Mouse (Mus musculus): ENCODE data around the gene Tnrc6c. TPM values are rescaled to one million over a fixed set of nuclear protein-coding genes. Genes with fewer than 3 reads are reported as not detected.
"Not testable (repeated sequence)": the region's sequence is repeated elsewhere in the genome, so short reads cannot be mapped to it uniquely, and the experiment has no call there.

The Tnrc6c gene
- total RNA-seq, 2 experiments from 2014 or later = 53.4 to 55.2 TPM

DNA sequence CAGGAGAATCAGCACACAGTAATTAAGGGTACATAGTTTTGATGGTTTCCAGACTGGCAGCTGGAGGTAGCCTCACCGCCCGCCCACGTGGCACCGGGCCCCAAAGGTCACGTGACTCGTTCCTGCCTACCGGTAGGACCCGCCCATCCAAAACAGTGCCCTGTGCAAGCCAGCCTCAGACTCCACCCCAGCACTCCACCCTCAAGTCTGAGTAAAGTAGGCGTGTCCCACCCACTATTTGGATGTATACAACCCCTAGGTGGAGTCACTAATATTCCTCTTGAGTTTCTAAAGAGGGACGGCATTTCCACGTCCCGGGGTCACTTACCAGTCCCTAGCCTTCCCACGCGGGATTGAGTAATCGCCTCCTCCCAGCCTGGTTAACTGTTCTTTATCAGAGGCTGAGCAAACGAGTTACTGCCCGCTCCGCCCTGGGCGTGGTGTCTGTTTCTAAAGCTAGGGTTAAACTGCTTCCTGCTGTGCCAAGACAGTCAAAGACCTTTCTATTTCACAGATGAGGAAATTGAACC is 126.6 kb downstream of the Tnrc6c start:
- no peak for DNase-seq (ENCODE audit: low spot score in 2 of 2)
- intact Hi-C loops (cut with DNase I) = no loop called here

DNA sequence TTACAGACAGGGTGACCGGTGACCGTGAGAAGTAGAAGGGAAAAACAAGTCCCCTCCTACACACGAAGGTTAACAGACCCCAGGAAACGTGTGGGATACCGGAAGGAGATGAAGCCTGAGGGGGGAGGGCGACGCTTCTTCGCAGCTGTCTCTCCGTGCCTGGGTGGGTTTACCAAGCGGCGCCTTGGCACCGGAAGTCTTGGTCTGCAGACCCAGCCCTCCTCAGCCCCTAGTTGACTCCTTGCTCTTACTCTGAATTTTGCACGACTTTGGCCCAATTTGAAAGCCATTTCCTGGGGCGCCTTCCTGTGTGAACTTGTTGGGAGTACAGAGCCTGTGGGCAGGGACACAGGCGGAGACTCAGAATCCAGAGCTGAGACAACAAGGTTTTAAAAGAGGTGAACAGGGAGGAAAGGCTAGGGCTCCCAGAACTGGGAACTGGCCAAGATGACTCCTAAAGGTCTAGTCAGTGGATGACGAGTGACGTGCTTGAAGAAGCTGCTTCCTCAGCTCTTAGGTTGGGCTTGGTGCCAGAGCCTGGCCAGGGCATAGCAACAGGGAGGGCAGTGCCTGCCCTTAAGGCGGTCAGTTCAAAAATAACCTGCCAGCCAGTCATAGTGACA is 127.2 kb downstream of the Tnrc6c start:
- intact Hi-C loops (cut with DNase I) = no loop called here
- no peak for DNase-seq (ENCODE audit: low spot score in 2 of 2)

DNA sequence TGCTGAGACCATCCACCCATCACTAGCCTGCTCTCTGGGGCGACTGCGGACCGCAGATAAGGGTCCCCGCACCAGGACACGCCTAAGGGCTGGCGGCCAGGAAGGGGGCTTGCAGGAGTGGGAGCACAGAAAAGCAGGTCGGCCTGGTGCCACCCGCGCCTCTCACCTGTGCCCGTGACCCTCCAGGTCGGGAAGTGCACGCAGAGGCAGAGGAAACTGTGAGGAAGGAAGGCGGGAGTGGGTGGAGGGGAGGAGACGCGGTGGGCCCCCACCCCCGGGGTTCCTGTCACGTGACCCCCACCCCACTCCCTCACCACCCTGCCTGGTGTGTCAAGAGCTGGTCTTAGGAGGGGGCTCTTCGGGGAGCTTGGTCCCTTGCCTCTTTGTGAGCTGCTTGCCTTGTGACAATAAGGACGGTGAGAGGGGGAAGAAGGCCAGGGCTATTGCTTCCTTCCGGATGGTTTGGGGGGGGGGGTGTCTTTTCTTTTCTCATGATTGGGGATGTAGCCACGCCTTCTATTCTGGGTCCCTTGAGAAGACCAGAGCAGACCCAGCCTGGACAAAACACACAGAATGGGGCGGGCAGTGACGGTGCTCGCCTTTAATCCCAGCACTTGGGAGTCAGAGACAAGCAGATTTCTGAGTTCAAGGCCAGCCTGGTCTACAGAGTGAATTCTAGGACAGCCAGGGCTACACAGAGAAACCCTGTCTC is 128.1 kb downstream of the Tnrc6c start, which contains the start of the genes Tmc8 and Tmc6:
Gene Tmc8 (plus strand): TSS at position 84 of the 712 bp plus-strand sequence.
Gene Tmc6 (minus strand): TSS at position 206 of the 712 bp plus-strand sequence.
- intact Hi-C loops (cut with DNase I) = no loop called here
- no peak for DNase-seq (ENCODE audit: low spot score in 2 of 2)

DNA sequence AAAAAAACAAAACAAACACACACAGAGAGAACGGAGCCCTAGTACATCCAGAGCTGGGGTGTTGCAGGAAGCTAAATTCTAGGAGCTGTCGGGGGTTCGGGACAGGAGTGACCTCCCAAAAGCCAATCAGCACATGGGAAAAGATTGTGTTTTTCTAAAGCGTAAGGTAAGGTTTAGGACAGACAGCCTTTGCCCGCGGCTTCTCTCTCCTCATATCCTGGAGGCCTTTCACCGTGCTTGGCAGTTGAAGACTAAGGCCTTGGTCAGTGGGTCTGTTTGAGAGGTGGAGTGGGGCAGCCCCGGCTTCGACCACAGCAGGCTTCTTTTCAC is 128.6 kb downstream of the Tnrc6c start:
- intact Hi-C loops (cut with DNase I) = no loop called here
- no peak for DNase-seq (ENCODE audit: low spot score in 2 of 2)

DNA sequence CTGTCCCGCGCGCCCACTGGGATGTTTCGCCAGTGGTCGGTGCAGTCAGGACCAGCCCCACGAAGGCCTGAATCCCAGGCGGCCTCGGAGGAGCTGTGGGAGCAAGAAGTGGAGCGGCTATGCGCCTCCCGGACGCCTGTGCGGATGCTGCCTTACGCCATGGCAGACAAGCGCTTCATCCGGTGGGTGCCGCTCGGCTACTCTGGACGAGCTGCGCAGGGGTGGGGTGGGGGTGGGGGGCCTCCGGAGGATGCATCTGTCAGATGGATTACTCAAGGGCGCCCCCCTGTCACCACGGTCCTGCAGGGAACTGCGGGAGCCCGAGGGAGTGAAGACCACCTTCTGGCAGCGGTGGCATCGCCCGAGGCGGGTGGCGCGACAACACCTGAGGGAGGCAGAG is 129.0 kb downstream of the Tnrc6c start:
- intact Hi-C loops (cut with DNase I) = no loop called here
- no peak for DNase-seq (ENCODE audit: low spot score in 2 of 2)

DNA sequence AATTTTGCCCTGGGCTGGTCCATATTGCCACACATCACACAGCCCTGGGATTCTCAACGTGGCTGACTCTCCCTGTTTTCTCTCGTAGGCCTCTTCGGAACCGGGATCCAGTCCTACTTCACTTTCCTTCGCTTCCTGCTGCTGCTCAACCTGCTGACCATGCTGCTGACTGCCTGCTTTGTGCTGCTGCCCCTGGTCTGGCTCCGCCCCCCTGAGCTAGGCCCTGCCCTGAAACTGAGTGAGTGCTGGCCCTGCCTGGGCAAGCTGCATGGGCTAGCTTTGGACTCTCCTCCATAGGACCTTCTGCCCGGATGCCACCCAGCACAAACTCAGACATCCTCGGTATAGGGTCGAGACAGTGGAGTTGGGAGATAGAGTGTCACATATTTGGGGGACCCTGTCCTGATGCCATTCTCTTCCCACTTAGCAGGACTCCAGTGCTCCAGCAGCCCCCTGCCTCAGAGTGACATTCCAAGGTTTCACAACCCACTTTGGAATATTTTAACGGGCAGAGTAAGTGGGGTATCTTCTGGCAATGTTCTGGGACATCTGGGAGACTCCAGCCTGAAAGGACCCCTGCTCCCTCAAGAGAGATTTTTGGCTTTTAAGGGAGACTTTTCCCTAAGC is 129.7 kb downstream of the Tnrc6c start:
- no peak for DNase-seq (ENCODE audit: low spot score in 2 of 2)
- intact Hi-C loops (cut with DNase I) = no loop called here

DNA sequence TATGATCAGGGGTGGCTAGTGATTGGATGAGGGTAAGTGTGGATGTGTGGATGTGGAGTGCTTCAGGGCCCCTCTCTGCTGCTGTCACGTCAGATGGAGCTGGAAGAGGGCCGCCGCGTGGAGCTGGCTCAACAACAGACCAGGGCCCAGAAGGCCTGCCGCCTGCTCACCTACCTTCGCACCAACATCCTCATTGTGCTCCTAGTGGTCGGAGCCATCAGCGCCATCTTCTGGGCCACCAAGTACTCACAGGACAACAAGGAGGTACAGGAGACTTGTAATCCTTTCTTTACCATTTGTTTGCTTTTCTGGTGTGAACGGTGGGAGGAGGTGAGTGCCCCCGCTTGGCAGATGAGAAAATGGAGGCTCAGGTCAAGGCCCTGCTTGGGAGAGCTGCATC is 132.2 kb downstream of the Tnrc6c start:
- intact Hi-C loops (cut with DNase I) = loop anchor here (2.0 kb wide), 1 partner anchor 77 kb away; no protein-coding TSS in a partner anchor
- peak in 1 of 2 experiments; percentile 65 for DNase-seq (ENCODE audit: low spot score in 2 of 2)

DNA sequence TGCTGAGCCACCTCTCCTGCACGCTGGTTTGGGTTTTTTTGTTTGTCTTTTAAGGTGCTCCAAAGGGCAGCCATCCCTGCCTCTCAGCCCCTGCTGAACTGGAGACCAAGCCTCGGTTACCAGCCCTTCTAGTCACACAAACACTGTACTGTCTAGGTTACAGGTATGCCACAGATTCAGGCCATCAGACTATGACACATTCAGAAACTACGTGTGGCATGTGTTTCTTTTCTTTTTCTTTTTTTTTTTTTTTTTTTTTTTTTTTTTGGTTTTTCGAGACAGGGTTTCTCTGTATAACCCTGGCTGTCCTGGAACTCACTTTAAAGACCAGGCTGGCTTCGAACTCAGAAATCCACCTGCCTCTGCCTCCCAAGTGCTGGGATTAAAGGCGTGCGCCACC is 134.4 kb downstream of the Tnrc6c start:
- DNase-seq (ENCODE audit: low spot score in 2 of 2); intact Hi-C loops (cut with DNase I): not testable (repeated sequence)

DNA sequence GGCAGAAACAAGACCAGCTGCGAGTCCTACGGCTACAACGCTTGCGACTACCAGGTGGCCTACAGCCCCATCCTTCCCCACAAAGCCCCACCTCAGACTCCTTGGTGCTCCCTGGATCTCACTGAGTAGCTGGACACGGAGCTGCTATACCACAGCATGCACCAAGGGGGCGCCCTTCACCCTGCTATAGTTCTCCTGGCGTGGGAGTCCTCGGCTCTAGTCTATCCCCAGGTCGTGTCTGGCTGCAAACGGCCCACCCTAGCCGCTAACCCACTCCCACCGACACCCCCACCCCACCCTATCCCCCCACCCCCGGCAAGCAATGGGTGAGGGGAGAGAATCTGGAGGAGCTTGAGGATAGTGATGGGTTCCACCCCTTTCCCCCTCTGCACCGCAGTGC is 136.2 kb downstream of the Tnrc6c start:
- intact Hi-C loops (cut with DNase I) = loop anchor here (1.0 kb wide), 1 partner anchor 34 kb away; no protein-coding TSS in a partner anchor
- peak in 1 of 2 experiments; percentile 66 for DNase-seq (ENCODE audit: low spot score in 2 of 2)

DNA sequence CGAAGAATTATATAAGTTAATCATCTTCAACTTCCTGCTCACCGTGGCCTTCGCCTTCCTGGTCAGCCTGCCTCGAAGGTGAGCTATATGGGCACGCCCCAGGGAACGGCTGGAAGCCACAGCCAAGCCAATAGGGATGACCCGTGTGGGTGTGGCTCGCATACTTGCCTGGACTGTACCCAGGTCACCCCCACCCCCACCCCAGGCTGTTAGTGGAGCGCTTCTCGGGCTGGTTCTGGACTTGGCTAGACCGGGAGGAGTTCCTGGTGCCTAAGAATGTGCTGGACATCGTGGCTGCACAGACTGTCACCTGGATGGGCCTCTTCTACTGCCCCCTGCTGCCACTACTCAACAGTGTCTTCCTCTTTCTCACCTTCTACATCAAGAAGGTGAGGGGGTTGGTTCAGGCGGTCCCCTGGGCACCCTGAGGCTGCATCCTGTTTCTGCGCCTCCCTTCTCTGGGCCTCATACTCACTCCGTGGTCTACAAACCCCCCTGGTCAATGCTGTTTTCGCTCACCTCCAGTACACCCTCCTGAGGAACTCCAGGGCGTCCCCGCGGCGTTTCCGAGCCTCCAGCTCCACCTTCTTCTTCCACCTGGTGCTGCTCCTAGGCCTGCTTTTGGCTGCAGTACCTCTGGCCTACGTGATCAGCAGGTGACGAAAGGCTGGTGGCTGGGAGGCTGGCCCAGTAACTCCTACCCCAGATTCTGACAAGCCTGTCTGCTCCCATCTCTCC is 136.8 kb downstream of the Tnrc6c start:
- intact Hi-C loops (cut with DNase I) = loop anchor here (1.0 kb wide), 1 partner anchor 33 kb away; no protein-coding TSS in a partner anchor
- no peak for DNase-seq (ENCODE audit: low spot score in 2 of 2)

DNA sequence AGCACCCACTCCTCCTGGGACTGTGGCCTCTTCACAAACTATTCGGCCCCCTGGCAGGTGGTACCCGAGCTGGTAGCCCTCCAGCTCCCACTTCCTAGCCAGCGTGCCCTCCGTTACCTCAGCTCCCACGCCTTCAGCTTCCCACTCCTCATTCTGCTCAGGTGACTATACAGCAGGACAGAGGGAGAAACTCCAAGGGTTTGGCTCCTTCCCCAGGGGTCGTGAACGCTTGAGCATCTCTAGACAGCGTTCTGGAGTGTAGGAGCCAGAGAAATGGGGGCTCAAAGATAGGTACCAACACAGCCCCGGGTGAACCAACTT is 137.3 kb downstream of the Tnrc6c start:
- intact Hi-C loops (cut with DNase I) = no loop called here
- no peak for DNase-seq (ENCODE audit: low spot score in 2 of 2)

DNA sequence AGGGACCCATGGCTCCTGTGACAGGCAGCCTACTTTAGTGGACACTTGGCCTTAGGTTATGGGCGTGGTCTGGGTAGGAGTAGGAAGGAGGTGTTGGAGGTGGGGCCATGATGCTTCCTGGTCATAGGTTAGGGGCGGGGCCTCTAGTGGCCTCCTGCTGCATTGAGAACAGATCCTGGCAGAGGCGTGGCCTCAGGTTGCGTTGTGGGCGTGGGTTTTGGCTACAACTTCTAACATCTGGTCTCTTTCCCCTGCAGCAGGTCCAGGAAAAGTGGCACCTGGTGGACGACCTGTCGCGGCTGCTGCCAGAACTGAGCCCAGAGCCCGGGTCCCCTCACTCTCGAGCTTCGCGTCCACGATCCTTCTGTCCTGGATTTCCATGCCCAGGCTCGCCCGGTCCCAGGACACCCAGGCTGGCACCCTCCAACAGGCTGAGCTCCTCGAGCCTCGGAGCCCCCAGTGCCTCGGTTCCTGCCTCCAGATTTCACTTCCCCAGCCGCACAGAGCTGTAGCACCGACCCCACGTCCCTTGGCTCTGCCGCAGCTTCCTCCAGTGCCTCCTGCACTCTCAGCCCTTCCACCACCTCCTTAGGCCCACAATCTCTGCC is 138.3 kb downstream of the Tnrc6c start:
- intact Hi-C loops (cut with DNase I) = no loop called here
- no peak for DNase-seq (ENCODE audit: low spot score in 2 of 2)

DNA sequence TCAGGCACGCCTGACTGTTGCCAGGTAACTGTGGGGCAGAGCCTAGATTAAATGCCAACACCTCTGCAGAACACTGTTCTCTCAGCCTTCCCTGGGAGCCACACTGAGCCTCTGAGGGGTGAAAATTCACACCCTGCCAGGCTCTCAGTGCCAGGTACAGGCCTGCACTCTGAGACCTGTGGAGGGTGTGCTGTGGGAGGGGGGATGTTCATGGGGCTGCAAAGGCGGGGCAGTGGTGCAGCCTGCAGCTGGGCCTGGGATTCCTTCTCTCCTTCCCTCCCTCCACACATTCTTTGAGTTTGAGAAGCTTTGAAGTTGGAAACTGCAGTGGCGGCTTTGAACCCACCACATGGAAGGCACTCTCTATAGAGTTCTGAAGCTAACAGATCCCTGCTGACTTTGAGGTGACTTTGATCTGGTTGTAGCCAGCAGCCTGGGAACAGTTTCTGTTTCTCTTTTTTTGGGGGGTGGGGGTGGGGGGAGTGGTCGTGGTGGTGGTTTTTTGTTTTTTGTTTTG is 140.0 kb downstream of the Tnrc6c start:
- intact Hi-C loops (cut with DNase I) = no loop called here
- no peak for DNase-seq (ENCODE audit: low spot score in 2 of 2)

DNA sequence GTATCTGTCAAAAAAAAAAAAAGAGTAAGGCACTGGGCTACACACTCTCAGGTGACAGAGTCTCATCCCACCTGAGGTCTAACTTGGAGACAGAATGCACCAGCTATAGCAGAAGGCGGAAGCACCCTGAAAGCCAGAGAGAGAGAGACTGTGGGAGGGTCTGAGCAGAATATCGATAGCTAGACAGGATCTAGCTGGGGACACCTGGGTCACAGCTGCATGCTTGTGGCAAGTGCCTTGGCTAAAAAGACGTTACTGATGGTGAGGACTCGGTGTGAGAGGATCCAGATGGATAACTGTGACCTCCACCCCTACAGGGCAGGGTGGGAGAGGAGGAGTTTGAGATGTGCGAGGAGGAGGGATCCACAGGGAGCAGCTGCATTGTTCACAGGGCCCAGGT is 142.9 kb downstream of the Tnrc6c start:
- DNase-seq (ENCODE audit: low spot score in 2 of 2) = no peak
- intact Hi-C loops (cut with DNase I) = no loop called here

DNA sequence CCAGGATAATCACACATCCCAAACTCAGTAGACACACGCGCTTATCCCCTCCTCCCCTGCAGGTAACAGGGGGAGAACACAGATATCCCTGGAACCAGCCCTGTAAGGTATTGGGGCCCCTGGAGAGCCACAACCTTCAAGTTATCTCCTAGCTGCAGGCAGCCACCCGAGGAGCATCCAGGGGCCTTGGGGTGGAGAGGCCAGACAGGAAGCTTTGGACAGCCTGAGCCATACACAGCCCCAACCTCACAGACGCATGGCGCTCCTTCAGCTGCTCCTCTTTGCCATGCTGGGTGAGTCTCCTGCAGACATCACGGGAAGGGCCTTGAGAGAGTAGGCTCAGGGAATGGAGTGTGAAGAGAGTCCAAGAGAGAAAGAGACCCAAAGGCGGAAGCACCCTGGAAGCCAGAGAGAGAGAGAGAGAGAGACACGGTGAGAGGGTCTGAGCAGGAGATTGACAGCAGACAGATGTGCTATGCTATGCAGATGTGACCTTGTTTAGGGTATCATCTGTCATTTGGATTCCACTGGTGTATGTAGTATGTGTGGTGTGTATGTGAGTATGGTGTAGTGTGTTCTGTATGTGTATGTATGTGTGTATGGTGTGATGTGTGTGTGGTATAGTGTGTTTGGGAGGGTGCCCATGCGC is 143.5 kb downstream of the Tnrc6c start, which contains the start of gene 6030468B19Rik:
Gene 6030468B19Rik (plus strand): TSS at position 150 of the 649 bp plus-strand sequence.
- no peak for DNase-seq (ENCODE audit: low spot score in 2 of 2)
- intact Hi-C loops (cut with DNase I) = no loop called here

DNA sequence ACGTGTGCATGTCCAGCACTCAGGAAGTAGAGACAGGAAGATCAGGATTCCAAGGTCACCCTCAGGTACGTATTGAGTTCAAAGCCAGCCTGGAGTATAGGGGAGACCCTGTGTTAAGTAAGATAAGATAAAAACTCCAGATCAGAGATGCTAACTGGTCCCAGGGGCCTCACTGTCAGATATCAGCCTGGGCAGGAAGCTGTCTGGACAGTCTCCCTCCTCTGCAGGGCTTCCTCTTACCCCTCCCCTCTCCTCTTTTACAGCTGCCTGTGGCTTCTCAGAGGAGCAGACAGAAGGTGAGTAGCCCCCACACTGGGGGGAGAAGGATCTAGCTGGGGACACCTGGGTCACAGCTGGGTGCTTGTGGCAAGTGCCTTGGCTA is 144.1 kb downstream of the Tnrc6c start:
- DNase-seq (ENCODE audit: low spot score in 2 of 2) = no peak
- intact Hi-C loops (cut with DNase I) = no loop called here

DNA sequence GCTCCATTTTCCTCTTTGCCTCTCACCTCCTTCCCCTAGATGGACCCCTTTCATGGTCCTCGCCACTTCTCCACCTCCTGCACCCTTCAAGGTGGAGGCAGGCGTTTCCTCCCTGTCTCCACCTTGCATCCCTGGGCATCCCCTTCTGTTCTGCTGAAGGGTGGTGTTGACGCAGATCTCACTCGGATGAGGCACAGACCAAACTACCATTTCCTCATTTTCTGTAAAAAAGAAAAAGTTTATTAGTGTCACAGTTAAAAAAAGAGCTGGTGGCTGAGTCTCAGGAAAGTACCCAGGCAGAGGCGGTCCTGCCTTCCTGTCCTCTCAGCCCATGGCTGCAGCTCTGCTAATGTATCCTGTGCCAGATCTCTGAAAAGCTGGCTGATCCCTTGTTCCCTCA is 145.1 kb downstream of the Tnrc6c start:
- DNase-seq (ENCODE audit: low spot score in 2 of 2) = no peak
- intact Hi-C loops (cut with DNase I) = no loop called here

DNA sequence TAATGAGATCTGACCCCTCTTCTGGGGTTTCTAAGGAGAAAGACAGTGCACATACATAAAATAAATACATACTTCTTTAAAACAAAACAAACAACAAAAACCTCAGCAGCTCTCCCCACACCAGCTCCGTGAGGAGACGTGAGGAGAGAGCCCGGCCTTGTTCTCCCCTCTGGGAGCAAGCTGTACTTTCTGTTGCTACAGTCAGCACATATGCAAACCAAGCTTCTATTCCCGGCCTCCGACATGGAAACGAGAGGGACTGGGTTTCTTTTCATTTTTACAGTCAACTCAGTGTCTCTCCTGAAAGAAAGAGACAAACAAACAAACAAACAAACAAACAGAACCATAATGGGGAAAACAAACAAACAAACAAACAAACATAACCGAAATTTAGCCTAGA is 145.9 kb downstream of the Tnrc6c start:
- intact Hi-C loops (cut with DNase I) = no loop called here
- DNase-seq (ENCODE audit: low spot score in 2 of 2) = no peak

DNA sequence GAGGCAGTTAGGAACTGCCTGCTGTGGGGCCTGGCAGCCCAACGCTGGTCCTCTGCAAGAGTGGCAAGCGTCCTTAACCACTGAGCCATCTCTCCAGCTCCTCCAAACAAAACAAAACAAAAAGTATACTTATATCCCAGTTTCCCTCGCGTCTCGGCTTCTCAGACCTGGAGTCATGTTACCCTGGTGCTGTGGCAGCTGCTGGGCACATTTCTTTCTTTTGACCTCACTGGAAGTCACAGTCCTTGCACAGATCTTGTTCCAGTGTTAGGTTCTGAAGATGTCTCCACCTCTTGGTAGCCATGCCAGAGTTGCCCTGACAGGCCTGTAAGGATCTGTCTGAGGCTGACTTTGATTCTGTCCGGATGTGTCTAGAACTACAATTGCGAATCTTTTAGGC is 147.6 kb downstream of the Tnrc6c start:
- DNase-seq (ENCODE audit: low spot score in 2 of 2) = no peak
- intact Hi-C loops (cut with DNase I) = no loop called here

All from left cerebral cortex, postnatal 25 days (tissue).